Mouse (Mus musculus) kidney, postnatal 0 days (tissue): ENCODE data around the gene Mapk8ip2. TPM values are rescaled to one million over a fixed set of nuclear protein-coding genes. Genes with fewer than 3 reads are reported as not detected.
A peak's percentile ranks its signal among the peaks of the same experiment; 100 is the strongest.

Experiments
- ATAC-seq: fragments of 200-750 bp; cut with Nextera tagmentation; replicated peaks from 2 replicates; pipeline ENCODE4 v1.8.0; 2017; ENCODE audit warnings: low read depth, moderate number of reproducible peaks, moderate TSS enrichment, moderate library complexity; ENCODE audit not compliant: low FRiP score
- DNase-seq: peaks from one replicate; pipeline ENCODE4 v3.0.0-alpha.2; 2016; ENCODE audit warnings: low spot score
- H3K27ac ChIP-seq: fragments of 300-500 bp; sonication (generic); 2 replicates; pipeline ENCODE4 v1.5.1; 2014; ENCODE audit warnings: mild to moderate bottlenecking
- H3K27me3 ChIP-seq: fragments of 300-500 bp; sonication (generic); 2 replicates; pipeline ENCODE4 v1.6.1; 2014; ENCODE audit warnings: low read length, mixed read lengths; ENCODE audit not compliant: insufficient read depth
- H3K36me3 ChIP-seq: fragments of 300-500 bp; sonication (generic); 2 replicates; pipeline ENCODE4 v1.6.1; 2014; ENCODE audit warnings: low read length, mixed read lengths; ENCODE audit not compliant: insufficient read depth
- H3K4me1 ChIP-seq: fragments of 300-500 bp; sonication (generic); replicated peaks from 2 replicates; pipeline ENCODE4 v1.6.1; 2014; ENCODE audit warnings: antibody characterized with exemption, low read length, mixed read lengths; ENCODE audit not compliant: insufficient read depth
- H3K4me2 ChIP-seq: fragments of 300-500 bp; sonication (generic); 2 replicates; pipeline ENCODE4 v1.6.1; 2014; ENCODE audit warnings: mild to moderate bottlenecking, low read length, moderate library complexity, mixed read lengths
- H3K4me3 ChIP-seq: fragments of 300-500 bp; sonication (generic); replicated peaks from 2 replicates; pipeline ENCODE4 v1.5.1; 2014; ENCODE audit warnings: low read depth, low read length
- H3K9ac ChIP-seq: fragments of 300-500 bp; sonication (generic); 2 replicates; pipeline ENCODE4 v1.6.1; 2014; ENCODE audit warnings: low read depth, low read length
- H3K9me3 ChIP-seq: fragments of 300-500 bp; sonication (generic); replicated peaks from 2 replicates; pipeline ENCODE4 v1.6.1; 2016; ENCODE audit warnings: low read length, inconsistent platforms, mixed read lengths
- CTCF ChIP-seq: IDR thresholded peaks from 2 replicates; pipeline ENCODE4 v1.5.1; 2016; ENCODE audit warnings: antibody characterized with exemption, low read depth, mild to moderate bottlenecking, moderate library complexity
- WGBS: fragments of 180-500 bp; shearing (Covaris S2); extraction: QIAGEN DNeasy Blood & Tissue Kit; methylation state at CpG from one replicate; pipeline ENCODE4 v1.1.7; 2014; 5-methylcytosine and 5-hydroxymethylcytosine counted together
- polyA plus RNA-seq: library from polyadenylated mRNA; unstranded; fragments of >200 nt; fragmentation: Nextera tagmentation; extraction: Ambion mirVana; gene quantifications from 2 replicates; pipeline ENCODE4 v1.2.1, GENCODE M21; 2015

Gene Mapk8ip2
- polyA plus RNA-seq, 1 experiment from 2014 or later, result 0.34 TPM

GRCm38 (mm10) chr15:89475611-89476474 is 22.1 kb downstream of the Mapk8ip2 start:
- Histone ChIP-seq H3K36me3 (no peaks in the 10 kb centered on the region), H3K27me3 (no peaks in the 10 kb centered on the region), H3K27ac (peak overlapping the region; percentile 75), H3K9ac (peak overlapping the region; percentile 64), H3K4me2 (peak overlapping the region; percentile 73), H3K4me1 (no peaks in the 10 kb centered on the region), H3K9me3 (no peaks in the 10 kb centered on the region), H3K4me3 (peak overlapping the region; percentile 49)
- DNase-seq, result peak; percentile 94
- no peak for TF ChIP-seq CTCF
- peak; percentile 96 for ATAC-seq
- WGBS, result 9% methylated on average over 44 of the region's 44 CpGs

- WGBS, result 4% methylated on average over 5 of the region's 5 CpGs
- Histone ChIP-seq H3K9ac (peak overlapping the region; percentile 64), H3K9me3 (no peaks in the 10 kb centered on the region), H3K27me3 (no peaks in the 10 kb centered on the region), H3K27ac (peak overlapping the region; percentile 75), H3K4me2 (peak overlapping the region; percentile 73), H3K4me3 (peak overlapping the region; percentile 49), H3K4me1 (no peaks in the 10 kb centered on the region), H3K36me3 (no peaks in the 10 kb centered on the region)
- TF ChIP-seq CTCF, result no peak
- ATAC-seq (no peak), DNase-seq (no peak)
These were observed 22.7 kb downstream of the Mapk8ip2 start for GRCm38 (mm10) chr15:89476475-89476815.

GRCm38 (mm10) chr15:89477091-89477491 is 23.4 kb downstream of the Mapk8ip2 start, which contains the start of gene Arsa:
Gene Arsa (minus strand): TSS chr15:89477425.
- WGBS, result 25% methylated on average over 9 of the region's 9 CpGs
- ATAC-seq (no peak), DNase-seq (peak; percentile 29)
- Histone ChIP-seq H3K4me1 (no peaks in the 10 kb centered on the region), H3K4me3 (peak within 1 kb of the TSS; percentile 49), H3K27me3 (no peaks in the 10 kb centered on the region), H3K4me2 (peak within 1 kb of the TSS; percentile 73), H3K9ac (peak within 1 kb of the TSS; percentile 64), H3K27ac (peak within 1 kb of the TSS; percentile 75), H3K9me3 (no peaks in the 10 kb centered on the region), H3K36me3 (no peaks in the 10 kb centered on the region)
- no peak for TF ChIP-seq CTCF

- H3K36me3 ChIP-seq, result no peaks in the 10 kb centered on the region
- WGBS, result 52% methylated on average over 8 of the region's 8 CpGs
- H3K27ac ChIP-seq, result peak overlapping the region; percentile 75; the same call in 1 of the 2 replicates
- no peak overlapping the region for H3K9ac ChIP-seq
- H3K4me2 ChIP-seq, result 0 out of 2 replicates have a peak overlapping the region, but pooled peaks have one; percentile 7
- no peak overlapping the region for H3K4me3 ChIP-seq
- H3K4me1 ChIP-seq, result no peaks in the 10 kb centered on the region
- ATAC-seq (no peak), DNase-seq (no peak)
- no peak for TF ChIP-seq CTCF
- no peaks in the 10 kb centered on the region for H3K27me3 ChIP-seq
- no peaks in the 10 kb centered on the region for H3K9me3 ChIP-seq
These were observed 24.1 kb downstream of the Mapk8ip2 start for GRCm38 (mm10) chr15:89477806-89478205.

GRCm38 (mm10) chr15:89478622-89479021 is 24.9 kb downstream of the Mapk8ip2 start:
- Histone ChIP-seq H3K36me3 (no peaks in the 10 kb centered on the region), H3K9ac (no peak overlapping the region), H3K4me2 (no peak overlapping the region), H3K27ac (no peak overlapping the region), H3K4me1 (no peaks in the 10 kb centered on the region), H3K4me3 (no peak overlapping the region), H3K27me3 (no peaks in the 10 kb centered on the region), H3K9me3 (no peaks in the 10 kb centered on the region)
- no peak for TF ChIP-seq CTCF
- WGBS, result 81% methylated on average over 3 of the region's 3 CpGs
- ATAC-seq (no peak), DNase-seq (no peak)

GRCm38 (mm10) chr15:89480584-89480983 is 26.9 kb downstream of the Mapk8ip2 start:
- Histone ChIP-seq H3K4me1 (no peaks in the 10 kb centered on the region), H3K36me3 (no peaks in the 10 kb centered on the region), H3K27ac (peak overlapping the region; percentile 51), H3K4me2 (no peak overlapping the region), H3K9ac (no peak overlapping the region), H3K9me3 (no peaks in the 10 kb centered on the region), H3K27me3 (no peaks in the 10 kb centered on the region), H3K4me3 (no peak overlapping the region)
- 52% methylated on average over 8 of the region's 8 CpGs for WGBS
- TF ChIP-seq CTCF, result no peak
- DNase-seq, result peak; percentile 31
- ATAC-seq, result peak; percentile 7; the same call in 1 of the 2 replicates
